Mouse (Mus musculus) bone marrow, adult 2 months (tissue): ENCODE results near the gene Chd9. TPM values are rescaled to one million over a fixed set of nuclear protein-coding genes. Genes with fewer than 3 reads are reported as not detected.
A peak's percentile ranks its signal among the peaks of the same experiment; 100 is the strongest.

Experiments used
- H3K27ac ChIP-seq: fragments of 200-500 bp; 2 replicates; pipeline ENCODE4 v1.5.1; 2012; ENCODE audit warnings: low read depth, mild to moderate bottlenecking, control low read depth, inconsistent platforms, low read length; ENCODE audit not compliant: control insufficient read depth, poor library complexity, insufficient read depth
- H3K4me1 ChIP-seq: fragments of 200-500 bp; 2 replicates; pipeline ENCODE4 v1.6.1; 2011; ENCODE audit warnings: low read length; ENCODE audit not compliant: control insufficient read depth, insufficient read depth
- H3K4me3 ChIP-seq: fragments of 200-500 bp; replicated peaks from 2 replicates; pipeline ENCODE3; 2011; ENCODE audit warnings: mild to moderate bottlenecking, low read depth, low read length, control low read depth; ENCODE audit not compliant: control insufficient read depth
- CTCF ChIP-seq: fragments of 200-500 bp; IDR thresholded peaks from 2 replicates; pipeline ENCODE4 v1.5.1; 2011; ENCODE audit warnings: low read length, control low read depth; ENCODE audit not compliant: control insufficient read depth, insufficient read depth
- POLR2A ChIP-seq: fragments of 200-500 bp; IDR thresholded peaks from 2 replicates; pipeline ENCODE4 v1.6.1; 2011; ENCODE audit warnings: low read depth, mild to moderate bottlenecking, control low read depth, low read length, borderline replicate concordance; ENCODE audit not compliant: control insufficient read depth
- WGBS: fragments of 180-500 bp; shearing (Covaris S2); methylation state at CpG from one replicate; pipeline ENCODE4 v1.1.7; 2018; 5-methylcytosine and 5-hydroxymethylcytosine counted together
- polyA plus RNA-seq: library from polyadenylated mRNA; stranded (reverse); fragments of >200 nt; gene quantifications from 2 replicates; pipeline ENCODE4 v1.2.4, GENCODE M21; 2011; ENCODE audit warnings: low replicate concordance; ENCODE audit not compliant: missing spikeins, insufficient read depth, insufficient read length

Gene Chd9
- 28.0 and 60.6 TPM in 2 replicates for polyA plus RNA-seq

DNA sequence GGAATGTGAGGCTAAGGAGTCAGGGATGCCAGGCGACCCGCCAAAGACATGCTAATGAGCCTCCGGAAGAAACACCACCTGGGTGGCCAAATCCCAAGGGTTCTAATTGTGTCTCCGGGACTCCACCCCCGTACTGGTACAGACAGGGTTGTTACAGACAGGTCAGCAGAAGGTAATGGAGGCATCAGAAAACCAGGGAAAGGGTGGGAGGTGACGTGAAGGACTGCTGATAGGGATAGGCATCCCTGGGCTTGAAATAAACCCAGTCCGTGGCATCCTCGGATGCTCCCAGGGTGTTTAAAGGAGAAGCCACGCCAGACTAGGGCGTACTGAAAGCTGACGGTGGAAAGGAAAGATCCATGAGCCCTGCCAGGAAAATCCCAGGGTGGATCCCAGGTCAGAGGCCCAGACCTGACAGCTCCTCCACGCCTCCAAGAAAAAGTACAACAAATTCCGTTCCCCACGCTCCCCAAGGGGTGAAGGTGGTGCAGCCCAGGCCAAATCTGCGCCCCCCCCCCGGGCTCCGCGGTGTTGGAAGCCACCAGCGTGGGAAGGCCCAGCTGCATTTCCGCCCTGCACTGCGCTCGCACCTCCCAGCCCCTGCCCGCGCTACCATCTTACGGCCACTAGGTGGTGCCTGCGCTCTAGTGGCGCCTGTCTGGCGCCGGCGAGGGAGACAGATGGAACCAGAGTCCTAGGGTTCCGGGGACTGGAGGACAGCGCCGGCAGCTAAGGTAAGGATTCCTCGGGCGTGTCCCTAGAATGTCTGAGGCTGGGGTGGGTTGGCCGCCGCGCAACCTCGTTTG lies at the start of gene Chd9:
TSS of gene Chd9 (plus strand) at position 172 of the 806 bp plus-strand sequence.
- peak; percentile 41; the same call in 1 of the 2 replicates for TF ChIP-seq POLR2A
- TF ChIP-seq CTCF: peak; percentile 96
- Histone ChIP-seq H3K4me3 (peak within 1 kb of the TSS; percentile 74), H3K27ac (peak within 1 kb of the TSS; percentile 50), H3K4me1 (no peaks in the 10 kb centered on the region; the same call in 1 of the 2 replicates)
- 10% methylated on average over 39 of the region's 39 CpGs for WGBS

DNA sequence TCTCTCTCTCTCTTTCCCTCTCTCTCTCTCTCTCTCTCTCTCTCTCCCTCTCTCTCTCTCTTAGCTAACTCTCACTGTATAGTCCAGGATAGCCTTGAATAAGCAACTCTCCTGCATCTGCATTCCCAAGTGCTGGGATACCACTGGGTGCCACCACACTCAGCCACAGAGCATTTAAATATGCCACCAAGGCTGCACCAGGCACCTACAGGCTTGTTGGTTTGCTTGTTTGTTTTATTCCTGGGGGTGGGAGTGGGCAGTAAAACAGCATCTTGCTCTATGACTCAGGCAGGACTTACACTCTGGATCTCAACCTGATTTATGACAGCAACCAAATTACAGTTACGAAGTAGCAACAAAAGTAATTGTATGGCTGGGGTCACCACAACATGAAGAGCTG lies 36.5 kb upstream of the Chd9 start:
- no peak for TF ChIP-seq CTCF
- no peak for TF ChIP-seq POLR2A
- H3K4me1 ChIP-seq: peaks cover 1% of the 10 kb centered on the region; the same call in 1 of the 2 replicates
- no peak overlapping the region for H3K4me3 ChIP-seq
- 74% methylated on average over 1 of the region's 1 CpGs for WGBS
- no peak overlapping the region for H3K27ac ChIP-seq

DNA sequence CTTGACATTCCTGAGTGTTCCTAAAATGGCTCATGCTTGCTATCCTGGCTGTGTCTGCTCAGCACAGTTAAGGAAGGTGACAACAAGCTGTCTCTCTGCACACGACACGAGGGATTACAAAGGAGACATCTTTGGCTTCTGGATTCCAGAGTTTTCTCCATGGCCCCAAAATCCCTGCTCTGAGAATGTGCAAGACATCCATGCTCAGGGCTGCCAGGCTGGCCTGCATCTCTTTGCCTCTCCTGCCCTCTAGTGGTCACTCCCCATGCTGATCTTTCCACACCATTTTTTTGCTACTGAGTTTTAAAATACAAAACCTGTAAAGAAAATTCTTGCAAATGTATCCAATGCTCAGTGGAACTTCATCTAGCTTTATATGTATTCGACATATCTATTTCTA lies 34.4 kb upstream of the Chd9 start:
- TF ChIP-seq CTCF (peak; percentile 91), POLR2A (no peak)
- WGBS: 6% methylated on average over 3 of the region's 3 CpGs

DNA sequence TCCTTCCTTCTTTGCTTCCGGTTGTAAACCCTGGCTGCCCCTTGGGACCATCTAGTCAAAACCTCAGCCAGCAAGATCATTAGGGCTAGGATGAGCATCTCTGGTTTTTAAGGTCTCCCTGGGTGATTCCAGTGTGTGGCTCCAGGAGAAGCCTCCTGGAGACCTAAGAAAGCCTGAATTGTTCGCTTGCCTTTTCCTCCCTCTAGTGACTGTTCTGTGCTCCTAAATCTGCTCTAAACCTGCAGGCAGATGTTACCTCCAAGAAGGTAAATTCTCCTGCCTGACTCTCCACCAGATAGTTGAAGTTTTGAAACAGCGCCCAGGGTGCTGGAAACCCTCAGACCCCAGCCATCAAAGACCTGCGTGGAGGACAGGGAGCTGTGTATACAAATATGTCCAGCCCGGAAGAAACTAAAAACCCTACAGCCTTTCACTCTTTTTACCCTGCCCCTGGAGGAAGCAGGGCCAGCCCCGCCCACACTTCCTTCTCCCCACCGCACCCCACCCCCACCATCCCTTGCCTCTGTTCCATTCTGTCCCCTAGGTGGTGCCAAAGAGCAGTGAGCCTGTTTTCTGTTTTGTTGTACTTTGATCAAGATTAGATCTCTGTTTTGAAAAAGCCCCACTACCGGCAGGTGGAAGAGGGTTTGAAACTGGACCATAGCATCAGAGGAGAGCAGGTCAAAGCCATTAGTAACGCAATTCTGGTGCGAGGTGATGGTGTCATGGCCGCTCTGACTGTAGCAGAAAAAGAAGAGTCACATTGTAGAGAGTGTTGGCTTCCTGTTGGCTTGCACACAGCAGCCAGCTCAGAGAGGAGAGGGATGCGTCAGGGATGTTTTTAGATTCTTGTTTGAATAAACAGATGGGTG lies 32.9 kb upstream of the Chd9 start:
- peak overlapping the region; percentile 58; the same call in 1 of the 2 replicates for H3K27ac ChIP-seq
- peak; percentile 36; the same call in 1 of the 2 replicates for TF ChIP-seq CTCF
- no peak for TF ChIP-seq POLR2A
- H3K4me1 ChIP-seq: peaks cover 1% of the 10 kb centered on the region; the same call in 1 of the 2 replicates
- 1% methylated on average over 12 of the region's 12 CpGs for WGBS
- H3K4me3 ChIP-seq: peak overlapping the region; percentile 72

More for the DNA sequence above, 34.4 kb upstream of the Chd9 start:
- Histone ChIP-seq H3K4me1 (peaks cover 1% of the 10 kb centered on the region; the same call in 1 of the 2 replicates), H3K27ac (no peak overlapping the region), H3K4me3 (no peak overlapping the region)

DNA sequence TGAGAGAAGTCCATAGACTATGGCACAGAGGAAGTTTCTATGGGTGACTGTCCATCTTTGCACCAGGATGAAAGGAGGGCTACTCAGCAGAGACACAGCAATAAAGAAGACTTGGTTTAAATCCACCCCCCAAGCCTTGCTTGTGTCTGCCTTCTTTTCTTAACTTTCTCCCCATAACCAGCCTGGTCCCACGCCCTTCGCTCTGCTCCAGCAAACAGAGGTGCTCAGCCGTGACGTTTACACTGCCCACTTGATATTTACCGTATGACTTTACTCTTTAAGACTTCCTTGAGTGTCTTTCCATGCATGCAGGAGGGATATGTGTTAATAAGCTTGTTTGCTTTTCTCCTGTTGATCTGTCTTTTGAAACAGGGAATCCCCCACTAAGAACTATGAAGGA lies 28.7 kb upstream of the Chd9 start:
- no peak overlapping the region for H3K4me3 ChIP-seq
- TF ChIP-seq CTCF (no peak), POLR2A (no peak)
- peaks cover 1% of the 10 kb centered on the region; the same call in 1 of the 2 replicates for H3K4me1 ChIP-seq
- 75% methylated on average over 5 of the region's 5 CpGs for WGBS
- H3K27ac ChIP-seq: no peak overlapping the region

DNA sequence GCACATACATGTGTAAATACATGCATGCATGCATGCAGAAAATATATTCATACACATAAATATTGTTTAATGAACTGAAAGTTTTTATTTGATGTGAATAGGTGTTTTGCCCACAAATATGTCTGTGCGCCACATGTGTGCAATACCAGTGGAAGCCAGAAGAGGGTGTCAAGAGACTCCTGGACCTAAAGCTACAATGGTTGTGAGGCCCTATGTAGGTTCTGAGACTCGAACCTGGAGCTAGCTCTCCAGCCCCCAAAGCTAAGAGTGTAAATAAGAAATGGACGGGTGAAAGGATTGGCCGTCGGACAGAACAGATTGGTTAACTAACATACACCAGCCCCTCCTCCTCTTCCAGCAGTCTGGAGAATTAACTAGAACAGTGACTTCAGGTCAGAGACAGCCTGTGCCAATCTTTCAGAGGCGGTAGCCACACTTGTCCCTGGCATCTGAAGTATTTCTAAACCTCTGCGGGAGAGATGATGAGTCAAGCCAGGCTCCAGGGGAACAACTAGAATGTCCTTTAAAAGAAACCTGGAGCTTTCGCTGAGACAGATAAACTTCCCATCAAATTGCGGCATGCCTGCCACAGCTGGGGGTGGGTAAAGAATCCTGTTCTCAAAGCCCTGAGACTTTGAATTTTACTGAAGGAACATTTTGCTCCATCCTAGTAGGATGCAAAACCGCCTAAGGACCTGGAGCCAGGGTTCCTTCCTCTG lies 14.4 kb upstream of the Chd9 start:
- TF ChIP-seq CTCF (no peak), POLR2A (no peak)
- H3K4me3 ChIP-seq: no peak overlapping the region
- no peaks in the 10 kb centered on the region for H3K4me1 ChIP-seq
- WGBS: 86% methylated on average over 10 of the region's 10 CpGs
- H3K27ac ChIP-seq: no peak overlapping the region

DNA sequence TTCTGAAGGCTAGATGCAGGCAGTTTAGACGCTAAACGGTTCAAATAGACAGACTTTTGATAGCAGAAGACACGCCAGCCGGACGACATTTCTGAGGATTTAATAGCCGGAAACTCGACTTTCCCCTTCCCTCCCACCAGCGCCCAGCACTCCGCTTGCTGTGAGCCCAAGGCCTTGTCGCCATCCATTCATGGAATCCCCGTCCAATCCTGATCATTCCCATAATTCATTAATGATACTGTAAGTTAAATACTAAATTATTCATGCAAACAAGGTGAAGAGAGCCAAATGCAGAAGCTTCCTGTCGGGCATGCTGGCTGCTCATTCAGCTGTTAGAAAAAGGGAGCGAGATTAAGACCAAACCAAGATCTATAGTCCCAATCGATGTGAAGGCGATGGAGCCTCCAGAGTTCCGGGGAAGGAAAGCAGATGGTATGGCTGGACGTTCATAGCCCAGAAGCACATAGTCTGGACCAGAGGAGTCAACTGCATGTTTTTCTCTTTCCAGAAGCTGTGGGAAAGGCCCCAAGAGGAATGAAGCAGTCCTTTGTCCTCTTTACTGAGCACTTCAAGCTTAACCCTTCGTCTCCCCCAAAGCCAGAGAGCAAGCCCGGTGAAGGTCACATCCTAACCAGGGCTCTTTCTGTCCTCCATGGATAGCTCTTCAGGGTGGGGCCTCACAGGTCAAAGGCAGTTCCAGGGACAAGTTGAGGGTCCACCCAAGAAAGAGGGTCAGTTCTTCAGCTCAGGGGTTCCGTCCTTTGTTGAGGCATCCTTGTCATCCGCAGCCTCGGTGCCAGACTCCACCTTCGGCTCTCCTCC lies 11.9 kb upstream of the Chd9 start:
- no peak for TF ChIP-seq POLR2A
- no peak for TF ChIP-seq CTCF
- Histone ChIP-seq H3K4me1 (no peaks in the 10 kb centered on the region), H3K27ac (no peak overlapping the region), H3K4me3 (no peak overlapping the region)
- 86% methylated on average over 23 of the region's 23 CpGs for WGBS
